Mouse (Mus musculus) heart, adult 2 months (tissue): ENCODE data around the gene Serp1.

Source experiments
- CTCF ChIP-seq: fragments of 200-600 bp; IDR thresholded peaks from 2 replicates; pipeline ENCODE4 v1.8.1; 2022; ENCODE audit warnings: antibody characterized with exemption, mild to moderate bottlenecking, moderate library complexity
- EP300 ChIP-seq: fragments of 200-500 bp; IDR thresholded peaks from 2 replicates; pipeline ENCODE4 v1.6.1; 2011; ENCODE audit warnings: low read depth, low read length, control low read depth; ENCODE audit not compliant: insufficient read depth
- POLR2A ChIP-seq: fragments of 200-500 bp; IDR thresholded peaks from 2 replicates; pipeline ENCODE4 v1.6.1; 2011; ENCODE audit warnings: mild to moderate bottlenecking, low read depth, low read length, control low read depth; ENCODE audit not compliant: insufficient read depth

DNA sequence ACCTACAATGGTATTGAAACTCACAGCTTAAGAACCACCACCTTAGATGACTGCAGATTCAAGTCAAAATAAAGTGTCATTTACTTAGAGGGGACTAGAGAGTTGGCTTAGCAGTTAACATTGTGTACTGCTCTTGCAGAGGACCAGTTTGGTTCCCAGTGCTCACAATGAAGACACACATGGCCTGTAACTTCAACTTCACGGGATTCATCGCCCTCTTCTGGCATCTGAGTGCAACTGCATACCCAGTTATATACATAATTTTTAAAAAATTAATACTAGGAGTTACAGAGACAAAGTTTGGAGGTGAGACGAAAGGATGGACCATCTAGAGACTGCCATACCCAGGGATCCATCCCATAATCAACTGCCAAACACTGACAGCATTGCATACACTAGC lies 38.6 kb downstream of the Serp1 start:
- TF ChIP-seq POLR2A (no peak), EP300 (no peak), CTCF (peak; percentile 42)
